Mouse (Mus musculus) hindbrain, postnatal 0 days (tissue): Measurements from ENCODE around the gene Fbxl14. TPM values are rescaled to one million over a fixed set of nuclear protein-coding genes. Genes with fewer than 3 reads are reported as not detected.

Source experiments
- ATAC-seq: fragments of 200-750 bp; cut with Nextera tagmentation; 2 replicates; pipeline ENCODE4 v1.8.0; 2017; ENCODE audit warnings: mild to moderate bottlenecking, moderate TSS enrichment, moderate library complexity
- DNase-seq: peaks from one replicate; pipeline ENCODE4 v3.0.0-alpha.2; 2015; ENCODE audit warnings: low spot score
- H3K27ac ChIP-seq: fragments of 300-500 bp; sonication (generic); 2 replicates; pipeline ENCODE4 v1.5.1; 2014; ENCODE audit warnings: mild to moderate bottlenecking
- H3K27me3 ChIP-seq: fragments of 300-500 bp; sonication (generic); 2 replicates; pipeline ENCODE4 v1.6.1; 2014; ENCODE audit warnings: low read length, mixed read lengths; ENCODE audit not compliant: insufficient read depth
- H3K36me3 ChIP-seq: fragments of 300-500 bp; sonication (generic); 2 replicates; pipeline ENCODE4 v1.6.1; 2014; ENCODE audit warnings: low read length, mixed read lengths; ENCODE audit not compliant: insufficient read depth
- H3K4me1 ChIP-seq: fragments of 300-500 bp; sonication (generic); 2 replicates; pipeline ENCODE4 v1.6.1; 2014; ENCODE audit warnings: antibody characterized with exemption, low read length, mixed read lengths; ENCODE audit not compliant: insufficient read depth
- H3K4me2 ChIP-seq: fragments of 300-500 bp; sonication (generic); 2 replicates; pipeline ENCODE4 v1.6.1; 2014; ENCODE audit warnings: low read depth, mild to moderate bottlenecking, low read length, moderate library complexity, mixed read lengths
- H3K4me3 ChIP-seq: fragments of 300-500 bp; sonication (generic); 2 replicates; pipeline ENCODE4 v1.5.1; 2014; ENCODE audit warnings: low read length
- H3K9ac ChIP-seq: fragments of 300-500 bp; sonication (generic); replicated peaks from 2 replicates; pipeline ENCODE4 v1.6.1; 2014; ENCODE audit warnings: mild to moderate bottlenecking, low read length, moderate library complexity, mixed read lengths
- H3K9me3 ChIP-seq: fragments of 300-500 bp; sonication (generic); 2 replicates; pipeline ENCODE4 v1.6.1; 2016; ENCODE audit warnings: low read length, mixed read lengths
- CTCF ChIP-seq: IDR thresholded peaks from 2 replicates; pipeline ENCODE4 v1.5.1; 2016; ENCODE audit warnings: antibody characterized with exemption, control low read depth, low read depth
- WGBS: fragments of 180-500 bp; shearing (Covaris S2); extraction: QIAGEN DNeasy Blood & Tissue Kit; methylation state at CpG from one replicate; pipeline ENCODE4 v1.1.7; 2014; 5-methylcytosine and 5-hydroxymethylcytosine counted together
- polyA plus RNA-seq: library from polyadenylated mRNA; unstranded; fragments of >200 nt; fragmentation: Nextera tagmentation; extraction: Ambion mirVana; gene quantifications from 2 replicates; pipeline ENCODE4 v1.2.1, GENCODE M21; 2015
- total RNA-seq: library from RNA; depleted of rRNA; stranded (reverse); fragments of >200 nt; gene quantifications from 2 replicates; pipeline ENCODE4 v1.2.3, GENCODE M21; 2014

Gene Fbxl14
- total and polyA plus RNA-seq, 2 experiments from 2014 or later: 2.0 to 51.6 TPM

DNA sequence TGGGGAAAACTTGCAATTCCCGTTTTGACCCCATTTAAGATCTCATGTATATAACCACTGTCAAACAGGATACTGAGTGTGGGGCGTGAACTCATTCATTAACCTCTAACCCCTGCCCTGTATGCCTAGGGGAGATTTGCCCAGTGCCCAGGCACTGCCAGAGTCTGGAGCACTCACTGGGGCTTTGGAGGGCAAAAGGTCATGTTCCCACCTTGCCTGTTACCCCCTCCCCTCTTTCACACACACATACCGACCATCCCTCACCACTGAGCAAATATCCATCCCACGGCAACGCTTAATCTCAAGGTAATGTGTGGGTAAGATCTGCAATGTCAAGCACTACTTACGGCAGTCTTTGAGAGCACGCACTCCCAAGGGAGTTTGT, 13.2 kb downstream of the Fbxl14 start:
- H3K9me3 ChIP-seq: no peaks in the 10 kb centered on the region
- DNase-seq (no peak), ATAC-seq (no peak)
- no peak overlapping the region for H3K4me2 ChIP-seq
- H3K36me3 ChIP-seq: no peaks in the 10 kb centered on the region
- TF ChIP-seq CTCF: no peak
- no peak overlapping the region for H3K9ac ChIP-seq
- 42% methylated on average over 7 of the region's 7 CpGs for WGBS
- no peaks in the 10 kb centered on the region for H3K27me3 ChIP-seq
- H3K4me3 ChIP-seq: no peak overlapping the region
- no peak overlapping the region for H3K27ac ChIP-seq
- H3K4me1 ChIP-seq: no peaks in the 10 kb centered on the region

DNA sequence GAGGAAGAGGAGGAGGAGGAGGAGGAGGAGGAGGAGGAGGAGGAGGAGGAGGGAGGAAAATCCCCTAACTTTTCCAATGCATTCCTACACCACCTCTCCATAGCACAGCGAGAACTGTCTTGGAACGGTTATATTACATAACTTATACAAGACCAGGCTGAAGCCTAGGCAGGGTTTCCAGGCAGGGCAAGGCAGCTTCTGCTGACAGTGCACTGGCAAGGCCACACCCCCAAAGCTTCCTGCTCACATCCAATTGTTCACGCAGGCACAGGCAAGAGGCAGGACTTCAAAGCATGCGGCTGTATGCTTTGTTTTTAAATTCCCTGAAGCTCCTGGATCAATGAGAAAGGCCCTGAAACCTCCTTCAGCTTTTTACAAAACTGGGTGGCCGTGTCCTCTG, 19.8 kb downstream of the Fbxl14 start:
- Histone ChIP-seq H3K4me3 (no peak overlapping the region), H3K4me1 (no peaks in the 10 kb centered on the region), H3K27me3 (no peaks in the 10 kb centered on the region), H3K9me3 (no peaks in the 10 kb centered on the region), H3K36me3 (no peaks in the 10 kb centered on the region), H3K4me2 (no peak overlapping the region), H3K27ac (no peak overlapping the region), H3K9ac (no peak overlapping the region)
- TF ChIP-seq CTCF: no peak
- WGBS: 12% methylated on average over 5 of the region's 5 CpGs
- ATAC-seq (no peak), DNase-seq (peak; percentile 30)

- ATAC-seq (no peak), DNase-seq (no peak)
- H3K36me3 ChIP-seq: no peaks in the 10 kb centered on the region
- TF ChIP-seq CTCF: no peak
- no peaks in the 10 kb centered on the region for H3K9me3 ChIP-seq
- no peaks in the 10 kb centered on the region for H3K27me3 ChIP-seq
- no peak overlapping the region for H3K4me3 ChIP-seq
- H3K27ac ChIP-seq: no peak overlapping the region
- H3K9ac ChIP-seq: no peak overlapping the region
- H3K4me1 ChIP-seq: no peaks in the 10 kb centered on the region
- no peak overlapping the region for H3K4me2 ChIP-seq
- WGBS: 74% methylated on average over 5 of the region's 5 CpGs
Measured at GRCm38 (mm10) chr6:119500086-119500485, 20.6 kb downstream of the Fbxl14 start.

DNA sequence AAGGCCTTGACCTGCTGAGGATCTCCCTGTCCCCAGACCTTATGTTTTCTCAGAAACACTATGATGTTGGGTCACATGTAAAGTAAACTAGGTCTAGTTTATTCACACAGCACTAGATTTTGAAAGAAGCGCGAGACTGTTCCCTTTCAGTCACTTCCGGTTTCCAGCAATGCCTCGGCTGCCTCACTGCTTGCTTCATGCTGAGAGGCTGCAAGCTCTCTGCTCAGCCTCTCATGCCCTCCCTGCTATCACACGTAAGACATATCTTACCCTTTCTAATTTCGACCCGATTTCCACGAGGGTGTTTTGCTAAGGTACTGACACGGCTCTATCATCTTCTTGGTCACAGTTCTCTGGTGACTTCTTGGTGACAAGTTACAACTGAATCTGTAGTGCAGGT, 22.6 kb downstream of the Fbxl14 start:
- TF ChIP-seq CTCF: no peak
- no peaks in the 10 kb centered on the region for H3K4me1 ChIP-seq
- no peak overlapping the region for H3K27ac ChIP-seq
- H3K36me3 ChIP-seq: no peaks in the 10 kb centered on the region
- no peak overlapping the region for H3K4me3 ChIP-seq
- no peak for ATAC-seq
- WGBS: 48% methylated on average over 9 of the region's 9 CpGs
- H3K27me3 ChIP-seq: no peaks in the 10 kb centered on the region
- no peak overlapping the region for H3K9ac ChIP-seq
- H3K9me3 ChIP-seq: no peaks in the 10 kb centered on the region
- no peak for DNase-seq
- H3K4me2 ChIP-seq: no peak overlapping the region

DNA sequence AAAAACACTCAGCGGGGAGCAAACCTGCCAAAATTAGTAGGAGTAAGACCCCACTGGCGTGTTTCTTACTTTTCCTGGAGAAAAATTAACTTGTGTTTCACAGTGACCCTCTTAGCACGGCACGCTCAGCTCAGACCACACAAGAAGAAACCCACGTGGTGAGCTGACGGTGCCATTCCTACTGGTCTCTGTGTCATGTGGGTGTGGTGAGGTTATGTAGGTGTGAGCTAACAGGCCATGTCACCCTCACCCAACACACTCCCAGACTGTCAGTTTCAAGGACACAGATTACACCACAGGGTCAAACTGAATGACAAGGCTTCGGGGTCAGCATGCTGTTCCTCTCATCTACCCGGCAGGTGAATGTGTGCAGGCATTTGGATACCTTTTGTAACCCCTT, 25.3 kb downstream of the Fbxl14 start:
- ATAC-seq: no peak
- DNase-seq: no peak
- Histone ChIP-seq H3K36me3 (no peaks in the 10 kb centered on the region), H3K4me3 (no peak overlapping the region), H3K9ac (no peak overlapping the region), H3K4me1 (no peaks in the 10 kb centered on the region), H3K27me3 (no peaks in the 10 kb centered on the region), H3K9me3 (no peaks in the 10 kb centered on the region), H3K27ac (no peak overlapping the region), H3K4me2 (no peak overlapping the region)
- no peak for TF ChIP-seq CTCF
- 85% methylated on average over 8 of the region's 8 CpGs for WGBS

GRCm38 (mm10) chr6:119505525-119506225, 26.2 kb downstream of the Fbxl14 start:
- Histone ChIP-seq H3K27ac (no peak overlapping the region), H3K4me3 (no peak overlapping the region), H3K4me1 (no peaks in the 10 kb centered on the region), H3K36me3 (no peaks in the 10 kb centered on the region), H3K4me2 (no peak overlapping the region), H3K9me3 (no peaks in the 10 kb centered on the region), H3K9ac (no peak overlapping the region), H3K27me3 (no peaks in the 10 kb centered on the region)
- ATAC-seq: no peak
- WGBS: 56% methylated on average over 9 of the region's 9 CpGs
- no peak for DNase-seq
- no peak for TF ChIP-seq CTCF

- H3K4me1 ChIP-seq: no peaks in the 10 kb centered on the region
- TF ChIP-seq CTCF: no peak
- WGBS: 97% methylated on average over 6 of the region's 6 CpGs
- ATAC-seq (no peak), DNase-seq (no peak)
- H3K36me3 ChIP-seq: no peaks in the 10 kb centered on the region
- no peak overlapping the region for H3K4me2 ChIP-seq
- no peaks in the 10 kb centered on the region for H3K27me3 ChIP-seq
- no peak overlapping the region for H3K27ac ChIP-seq
- no peaks in the 10 kb centered on the region for H3K9me3 ChIP-seq
- no peak overlapping the region for H3K4me3 ChIP-seq
- no peak overlapping the region for H3K9ac ChIP-seq
Measured at GRCm38 (mm10) chr6:119508221-119508620, 28.8 kb downstream of the Fbxl14 start.
